Mouse (Mus musculus) lung, postnatal 0 days (tissue): ENCODE measurements around the gene Prr23a1.

ENCODE experiments used
- CTCF ChIP-seq: IDR thresholded peaks from 2 replicates; pipeline ENCODE4 v1.5.1; 2016; ENCODE audit warnings: antibody characterized with exemption, mild to moderate bottlenecking
- EP300 ChIP-seq: IDR thresholded peaks from 2 replicates; pipeline ENCODE4 v1.6.1; 2016; ENCODE audit warnings: antibody characterized with exemption, mild to moderate bottlenecking, control low read depth

DNA sequence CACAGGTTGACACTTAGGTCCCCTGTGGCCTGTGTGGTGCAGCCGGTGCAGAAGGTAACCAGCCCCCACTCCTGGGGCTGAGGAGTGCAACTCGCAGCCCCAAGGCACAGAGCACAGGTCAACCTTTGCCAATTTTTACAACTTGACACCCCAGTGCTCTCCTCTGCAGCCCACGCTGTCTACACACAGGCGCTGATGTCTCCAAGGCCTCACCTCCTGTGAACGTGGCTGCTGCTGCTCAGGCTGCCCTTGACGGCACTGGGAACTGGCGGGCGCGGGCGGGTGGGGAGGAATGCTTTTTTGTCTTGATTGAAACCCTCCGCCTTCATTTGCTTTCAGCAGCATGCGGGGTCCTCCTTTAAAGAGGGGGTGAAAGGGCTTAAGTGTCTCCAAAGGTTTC, 38.3 kb upstream of the Prr23a1 start:
- no peak for TF ChIP-seq EP300
- no peak for TF ChIP-seq CTCF
